ENCODE assay signal across 25 mouse cellular contexts in the genomic region with DNA sequence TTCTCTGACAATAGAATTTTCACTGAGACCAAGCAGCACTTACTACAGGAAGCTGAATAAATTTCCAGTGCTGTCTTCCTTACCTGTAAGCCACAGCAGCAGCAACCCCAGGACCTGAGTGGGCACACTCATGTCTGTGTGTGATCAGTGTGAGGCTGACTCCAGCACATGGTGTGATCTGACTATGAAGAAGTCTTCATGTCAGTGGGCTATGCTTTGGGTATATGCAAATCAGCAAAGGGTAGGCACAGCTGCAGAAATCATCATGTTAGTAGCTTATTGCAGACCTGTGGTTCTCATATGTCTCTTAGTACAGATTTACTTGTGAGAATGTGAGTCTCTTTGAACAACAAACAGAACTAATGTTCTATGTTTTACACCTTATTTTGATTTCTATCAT.
DNase-seq lines count a peak whose midpoint lies in the region; ATAC-seq and TF ChIP-seq lines count a peak whose summit lies in the region.
"Had no signal": no experiment of that assay in that cellular context is flagged by ENCODE, and none has a peak within 500 bp of the region (broad histone marks: within the 10 kb centered on the region; RNA-seq: fewer than 3 reads in every experiment).

No protein-coding gene starts in this region.

- H3K9me3 ChIP-seq in CH12.LX (replicated peaks; ENCODE audit: low read length): no peaks in the 10 kb centered on the region
- H3K9me3 ChIP-seq: embryonic facial prominence, embryonic 13.5 days; embryonic facial prominence, embryonic 15.5 days; forebrain, embryonic 10.5 days; forebrain, embryonic 12.5 days had no signal

- DNase-seq in spleen, postnatal 36 days (ENCODE audit: low spot score in 2 of 2): peak; percentile 46 to 49
- no peak for DNase-seq in spleen, postnatal 4 days (ENCODE audit: low spot score in 2 of 2)
- peak; percentile 58 for DNase-seq in CH12.LX (ENCODE audit: extremely low read depth)
- no peak for DNase-seq in heart, postnatal 4 days
- no peak for DNase-seq in left cerebral cortex, postnatal 10 days (ENCODE audit: extremely low spot score in 1 of 2, low spot score in 2 of 2)
- DNase-seq: adrenal gland, adult 2 months; adrenal gland, postnatal 10 days; adrenal gland, postnatal 36 days; cerebellum, adult 11 months; cerebellum, adult 18-20 months; cerebellum, adult 8-10 months; cerebellum, adult 9-11 months; cerebellum, postnatal 14 days; cerebellum, postnatal 36 days; embryo, embryonic 11 days had no signal

- no peaks in the 10 kb centered on the region for H3K27me3 ChIP-seq in CH12.LX (replicated peaks)
- H3K27me3 ChIP-seq: embryonic facial prominence, embryonic 13.5 days; embryonic facial prominence, embryonic 15.5 days; forebrain, embryonic 12.5 days had no signal

- no peak for TF ChIP-seq RAD21 in CH12.LX (IDR thresholded peaks at IDR 0.05; ENCODE audit: low read depth, low read length)

- peak; percentile 46; the same call in 1 of the 2 replicates for ATAC-seq in neutrophil, adult 5-6 weeks (ENCODE audit: extremely low read depth, insufficient number of reproducible peaks, low FRiP score, poor library complexity, severe bottlenecking)
- no peak for ATAC-seq in granulocyte monocyte progenitor cell, adult 5-6 weeks (replicated peaks; ENCODE audit: poor library complexity, severe bottlenecking)
- ATAC-seq: CD4-positive, CD25-positive, alpha-beta regulatory T cell, adult 4 months; forebrain, embryonic 14.5 days; forebrain, embryonic 16.5 days had no signal

- no peak overlapping the region for H3K9ac ChIP-seq in CH12.LX (ENCODE audit: insufficient read depth, low read depth)
- H3K9ac ChIP-seq: embryonic facial prominence, embryonic 13.5 days; embryonic facial prominence, embryonic 15.5 days; forebrain, embryonic 12.5 days had no signal

- in situ Hi-C loops in CH12.LX (cut with MboI; ENCODE audit: low pct_ligation_motif_present, low pct_unique_long_range_greater_than_20kb, low sequenced_read_pairs): no loop called here

- H3K27ac ChIP-seq in CH12.LX (ENCODE audit: insufficient read depth, low read depth): no peak overlapping the region
- H3K27ac ChIP-seq: embryonic facial prominence, embryonic 13.5 days; embryonic facial prominence, embryonic 15.5 days; forebrain, embryonic 10.5 days; forebrain, embryonic 12.5 days had no signal

- no peaks in the 10 kb centered on the region for H3K79me2 ChIP-seq in CH12.LX (replicated peaks; ENCODE audit: control insufficient read depth, extremely low read depth, insufficient read depth, poor library complexity, severe bottlenecking)

- H3K4me2 ChIP-seq in CH12.LX (ENCODE audit: insufficient read depth, low read depth, poor library complexity, severe bottlenecking): no peak overlapping the region
- H3K4me2 ChIP-seq: embryonic facial prominence, embryonic 13.5 days; embryonic facial prominence, embryonic 15.5 days; forebrain, embryonic 12.5 days had no signal

- intact Hi-C loops in left cerebral cortex, postnatal 10 days (cut with DNase I): no loop called here

- peaks cover 6 to 21% of the 10 kb centered on the region in 2 experiments; a peak in 3 of 4 replicates for H3K4me1 ChIP-seq in CH12.LX (ENCODE audit: control insufficient read depth in 1 of 2, insufficient read depth in 2 of 2)
- H3K4me1 ChIP-seq: embryonic facial prominence, embryonic 13.5 days; embryonic facial prominence, embryonic 15.5 days; forebrain, embryonic 10.5 days; forebrain, embryonic 12.5 days had no signal

- no peak for TF ChIP-seq CTCF in CH12.LX (conservative IDR thresholded peaks at IDR 0.05 in 1 of 2, IDR thresholded peaks at IDR 0.05 in 1 of 2; ENCODE audit: low read depth in 2 of 2, low read length in 2 of 2)

- TF ChIP-seq EP300 in CH12.LX (IDR thresholded peaks at IDR 0.05; ENCODE audit: low read length): peak; percentile 44; the same call in 1 of the 2 replicates

- dilution Hi-C loops in CH12.LX (cut with MboI; ENCODE audit: extremely low pct_ligation_motif_present, extremely low pct_unique_long_range_greater_than_20kb, low sequenced_read_pairs): no loop called here

- TF ChIP-seq POLR2A in CH12.LX (IDR thresholded peaks at IDR 0.05; ENCODE audit: low read depth, low read length): no peak

- no peak overlapping the region for H3K4me3 ChIP-seq in CH12.LX (replicated peaks in 1 of 3; ENCODE audit: low read depth in 2 of 3, low read length in 2 of 3, poor library complexity in 1 of 3)
- H3K4me3 ChIP-seq: embryonic facial prominence, embryonic 13.5 days; embryonic facial prominence, embryonic 15.5 days; erythroblast, embryonic 14.5 days; forebrain, embryonic 10.5 days; forebrain, embryonic 12.5 days had no signal

- H3K36me3 ChIP-seq in CH12.LX (replicated peaks in 1 of 2; ENCODE audit: control insufficient read depth in 1 of 2, insufficient read depth in 1 of 2, low read length in 1 of 2): no peaks in the 10 kb centered on the region
- H3K36me3 ChIP-seq: embryonic facial prominence, embryonic 13.5 days; embryonic facial prominence, embryonic 15.5 days; forebrain, embryonic 10.5 days; forebrain, embryonic 12.5 days had no signal

TF ChIP-seq in CH12.LX, 34 proteins besides CTCF, POLR2A, EP300 and RAD21:
- no peak for TF ChIP-seq JUN (IDR thresholded peaks at IDR 0.05; ENCODE audit: insufficient read depth, low read depth, low read length)
- peak; percentile 52; the same call in 1 of the 2 replicates for TF ChIP-seq MAX (IDR thresholded peaks at IDR 0.05; ENCODE audit: low read length)
- TF ChIP-seq JUND (conservative IDR thresholded peaks at IDR 0.05; ENCODE audit: low read depth, low read length): no peak
- no peak for TF ChIP-seq NELFE (IDR thresholded peaks at IDR 0.05; ENCODE audit: low read depth, low read length)
- TF ChIP-seq POLR2AphosphoS2 (IDR thresholded peaks at IDR 0.05; ENCODE audit: low read depth, low read length): no peak
- TF ChIP-seq TBP (conservative IDR thresholded peaks at IDR 0.05; ENCODE audit: low read depth, low read length): 0 out of 2 replicates have a peak, but pooled peaks have one; percentile 30
- no peak for TF ChIP-seq PAX5 (IDR thresholded peaks at IDR 0.05; ENCODE audit: low read length)
- peak; percentile 42; the same call in 1 of the 2 replicates for TF ChIP-seq MYC (IDR thresholded peaks at IDR 0.05; ENCODE audit: low read depth, low read length)
- no peak for TF ChIP-seq BHLHE40 (IDR thresholded peaks at IDR 0.05; ENCODE audit: low read depth, low read length)
- no peak for TF ChIP-seq USF2 (conservative IDR thresholded peaks at IDR 0.05; ENCODE audit: low read depth, low read length)

Comparison
In these comparisons a context has a peak if more than half of its experiments do, and no peak if none do; other contexts are left out.
1. DNase-seq: peak in spleen, postnatal 36 days (2 of 2) and CH12.LX (single experiment); none in spleen, postnatal 4 days (0 of 2), heart, postnatal 4 days (single experiment) and left cerebral cortex, postnatal 10 days (0 of 2).